Mouse (Mus musculus) lung, adult 2 months (tissue): ENCODE measurements at regions not wholly inside any gene's neighbourhood (a gene's known extent, or its start where the extent isn't known, plus 50 kb on each side); places are given as distances from the start of the nearest gene placed in this dataset.

Experiments used
- DNase-seq: peaks from one replicate; pipeline ENCODE4 v3.0.0; 2022
- H3K4me1 ChIP-seq: fragments of 200-500 bp; 2 replicates; pipeline ENCODE4 v1.6.1; 2011; ENCODE audit warnings: low read length; ENCODE audit not compliant: control insufficient read depth, insufficient read depth
- H3K4me3 ChIP-seq: fragments of 200-500 bp; replicated peaks from 2 replicates; pipeline ENCODE3; 2011; ENCODE audit warnings: low read depth, mild to moderate bottlenecking, control low read depth, low read length; ENCODE audit errors: extremely low read depth
- CTCF ChIP-seq: fragments of 200-500 bp; IDR thresholded peaks from 2 replicates; pipeline ENCODE4 v1.5.1; 2011; ENCODE audit warnings: mild to moderate bottlenecking, low read length, control low read depth; ENCODE audit not compliant: insufficient read depth
- POLR2A ChIP-seq: fragments of 200-500 bp; IDR thresholded peaks from 2 replicates; pipeline ENCODE4 v1.6.1; 2011; ENCODE audit warnings: low read depth, mild to moderate bottlenecking, control low read depth, low read length, borderline replicate concordance; ENCODE audit errors: extremely low read depth
- WGBS: fragments of 180-500 bp; shearing (Covaris S2); methylation state at CpG from one replicate; pipeline ENCODE4 v1.1.7; 2018; 5-methylcytosine and 5-hydroxymethylcytosine counted together

DNA sequence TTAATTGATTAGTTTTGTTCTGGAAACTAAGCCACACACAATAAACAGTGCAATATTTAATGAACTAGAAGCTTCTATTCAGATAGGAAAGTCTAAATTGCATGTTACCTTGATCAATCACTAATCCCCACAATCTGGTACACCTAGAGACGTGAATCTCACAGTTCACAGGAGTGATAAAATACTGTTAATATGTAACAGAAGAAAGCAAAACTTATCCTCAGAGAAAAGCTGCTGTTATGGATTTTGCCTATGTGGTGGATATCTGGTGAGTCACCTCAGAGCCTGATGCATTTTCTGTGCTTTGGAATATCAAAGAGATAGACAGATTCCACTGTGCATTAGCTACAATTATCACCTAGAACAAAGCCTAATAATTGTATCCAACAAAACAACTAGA lies 861.5 kb upstream of the Cited2 start:
- WGBS, result 86% methylated on average over 1 of the region's 1 CpGs
- Histone ChIP-seq H3K4me1 (no peaks in the 10 kb centered on the region), H3K4me3 (no peak overlapping the region)
- DNase-seq, result no peak
- no peak for TF ChIP-seq CTCF
- TF ChIP-seq POLR2A, result no peak

- no peak for DNase-seq
- no peaks in the 10 kb centered on the region for H3K4me1 ChIP-seq
- WGBS, result 45% methylated on average over 2 of the region's 2 CpGs
- TF ChIP-seq CTCF, result no peak
- no peak for TF ChIP-seq POLR2A
- no peak overlapping the region for H3K4me3 ChIP-seq
These were observed 856.1 kb upstream of the Cited2 start for GRCm38 (mm10) chr10:16866914-16867313.

DNA sequence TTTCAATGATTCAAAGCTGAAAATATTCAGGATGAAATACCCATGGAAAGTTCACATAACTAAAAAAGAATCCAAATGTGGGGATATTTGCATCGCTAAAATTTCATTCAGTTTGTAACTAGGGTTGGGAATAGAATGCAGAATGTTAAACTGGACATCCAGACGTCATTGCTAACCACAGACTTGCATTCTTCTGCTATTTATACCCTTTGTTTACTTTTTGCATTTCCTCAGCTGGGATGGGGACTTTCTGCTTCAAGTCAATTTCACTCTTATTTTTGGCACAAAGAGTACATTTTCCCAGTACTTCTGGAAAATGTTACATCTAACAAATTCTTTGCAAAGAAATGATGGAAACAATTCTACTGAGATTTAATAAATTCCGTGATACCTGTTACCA lies 848.9 kb upstream of the Cited2 start:
- no peak for TF ChIP-seq CTCF
- H3K4me3 ChIP-seq, result no peak overlapping the region
- no peaks in the 10 kb centered on the region for H3K4me1 ChIP-seq
- DNase-seq, result no peak
- WGBS, result 43% methylated on average over 3 of the region's 3 CpGs

- no peaks in the 10 kb centered on the region for H3K4me1 ChIP-seq
- no peak for TF ChIP-seq CTCF
- TF ChIP-seq POLR2A, result no peak
- no peak overlapping the region for H3K4me3 ChIP-seq
- no peak for DNase-seq
These were observed 844.8 kb upstream of the Cited2 start for GRCm38 (mm10) chr10:16878197-16878596.

GRCm38 (mm10) chr10:16893316-16893715 lies 829.7 kb upstream of the Cited2 start:
- TF ChIP-seq POLR2A (no peak), CTCF (no peak)
- H3K4me3 ChIP-seq, result no peak overlapping the region
- no peak for DNase-seq
- no peaks in the 10 kb centered on the region for H3K4me1 ChIP-seq

DNA sequence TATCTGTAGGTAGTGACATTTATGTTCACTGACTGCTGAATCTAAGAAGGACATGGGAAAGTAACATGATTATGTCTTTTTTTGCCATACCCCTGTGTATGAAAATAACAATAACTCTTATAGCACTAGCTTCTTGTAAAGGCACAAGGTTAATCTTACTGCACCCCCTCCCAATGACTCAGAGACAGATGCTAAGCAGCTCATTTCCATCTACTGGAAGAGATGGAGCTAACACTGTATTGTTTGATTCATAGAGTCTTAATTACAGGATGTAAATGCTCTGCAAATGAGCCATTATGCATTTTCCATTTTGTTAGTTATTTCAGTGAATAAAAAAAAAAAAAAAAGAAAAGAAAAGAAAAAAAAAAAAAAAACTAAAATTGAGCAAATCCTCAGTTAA lies 827.7 kb upstream of the Cited2 start:
- TF ChIP-seq POLR2A (no peak), CTCF (no peak)
- no peak for DNase-seq
- Histone ChIP-seq H3K4me3 (no peak overlapping the region), H3K4me1 (no peaks in the 10 kb centered on the region)

DNA sequence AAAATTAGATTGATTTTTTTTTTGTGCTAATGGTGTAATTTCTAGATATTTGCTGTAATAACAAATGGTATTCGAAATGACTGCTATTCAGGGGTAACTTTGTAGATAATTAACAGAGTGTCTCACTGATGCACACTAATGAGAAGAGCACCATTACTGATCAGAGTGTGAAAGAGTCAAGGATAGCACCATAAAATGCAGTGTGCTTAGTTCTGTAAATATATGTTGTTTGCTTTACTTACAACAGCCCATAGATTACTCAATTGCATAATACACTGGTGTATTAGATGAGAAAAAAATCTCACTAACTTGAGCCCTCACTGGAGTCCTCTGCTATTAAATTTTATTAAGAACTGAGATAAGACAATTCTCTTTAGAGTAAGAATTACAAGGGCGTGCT lies 800.1 kb upstream of the Cited2 start:
- WGBS, result 74% methylated on average over 2 of the region's 2 CpGs
- no peaks in the 10 kb centered on the region for H3K4me1 ChIP-seq
- no peak for DNase-seq
- TF ChIP-seq CTCF, result no peak
- TF ChIP-seq POLR2A, result no peak
- H3K4me3 ChIP-seq, result no peak overlapping the region

GRCm38 (mm10) chr10:16923851-16924250 lies 799.2 kb upstream of the Cited2 start:
- Histone ChIP-seq H3K4me1 (no peaks in the 10 kb centered on the region), H3K4me3 (no peak overlapping the region)
- WGBS, result 69% methylated on average over 6 of the region's 6 CpGs
- no peak for DNase-seq
- TF ChIP-seq POLR2A, result no peak
- TF ChIP-seq CTCF, result no peak

- no peak overlapping the region for H3K4me3 ChIP-seq
- TF ChIP-seq POLR2A (no peak), CTCF (no peak)
- H3K4me1 ChIP-seq, result no peaks in the 10 kb centered on the region
- no peak for DNase-seq
- WGBS, result 83% methylated on average over 4 of the region's 4 CpGs
These were observed 785.3 kb upstream of the Cited2 start for GRCm38 (mm10) chr10:16937705-16938104.

DNA sequence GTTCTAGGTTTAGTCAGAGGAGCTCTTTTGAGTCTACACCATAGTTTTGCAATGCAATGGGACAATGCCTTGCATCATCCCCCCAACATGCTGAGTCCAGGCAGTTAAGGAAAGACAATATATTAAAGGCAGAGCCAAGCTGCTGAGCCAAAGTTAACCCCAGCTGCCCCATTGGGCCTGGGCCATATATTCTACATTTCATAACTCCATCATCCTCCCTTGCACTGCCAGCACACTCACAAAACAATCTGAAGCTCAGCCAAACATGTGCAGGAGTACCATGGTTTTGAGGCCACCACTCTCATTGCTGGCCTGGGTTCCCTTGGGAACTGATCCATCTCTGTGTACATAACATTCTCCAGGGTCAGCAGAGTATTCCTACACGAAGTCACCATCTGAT lies 771.4 kb upstream of the Cited2 start:
- no peak overlapping the region for H3K4me3 ChIP-seq
- H3K4me1 ChIP-seq, result no peaks in the 10 kb centered on the region
- 43% methylated on average over 1 of the region's 1 CpGs for WGBS
- no peak for DNase-seq
- TF ChIP-seq POLR2A (no peak), CTCF (no peak)

GRCm38 (mm10) chr10:16960971-16961370 lies 762.0 kb upstream of the Cited2 start:
- TF ChIP-seq CTCF (no peak), POLR2A (no peak)
- WGBS, result 85% methylated on average over 3 of the region's 3 CpGs
- no peaks in the 10 kb centered on the region for H3K4me1 ChIP-seq
- DNase-seq, result no peak
- H3K4me3 ChIP-seq, result no peak overlapping the region
